Mouse (Mus musculus): ENCODE results near the gene Nfkb1. TPM values are rescaled to one million over a fixed set of nuclear protein-coding genes. Genes with fewer than 3 reads are reported as not detected.

Nfkb1 gene
- polyA plus RNA-seq, 1 experiment from 2014 or later: 8.5 TPM

DNA sequence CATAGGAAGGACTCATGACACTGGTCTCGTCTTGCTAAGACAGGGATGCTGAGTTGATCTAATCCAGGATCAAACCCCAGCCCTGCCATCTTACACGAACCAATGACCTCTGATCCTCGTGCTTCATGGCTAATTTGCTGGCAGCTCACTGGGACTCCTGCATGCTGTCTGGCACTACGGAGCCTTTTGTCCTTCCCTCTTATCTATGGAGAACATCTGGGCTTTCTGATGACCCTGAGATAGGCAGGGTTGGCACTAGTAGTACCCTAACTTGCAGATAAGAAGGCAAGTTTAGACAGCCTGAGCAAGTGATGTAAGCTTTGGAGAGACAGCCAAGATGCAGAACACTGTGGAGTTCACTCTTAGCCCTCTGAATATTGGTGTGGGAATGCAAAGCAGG is 59.5 kb downstream of the Nfkb1 start:
- Histone ChIP-seq H3K9me3 (ENCODE audit: control insufficient read depth, low read length) (no peaks in the 10 kb centered on the region), H3K4me1 (ENCODE audit: control insufficient read depth, insufficient read depth, low read length) (no peaks in the 10 kb centered on the region), H3K9ac (replicated peaks; ENCODE audit: low read depth, low read length) (no peak overlapping the region), H3K36me3 (ENCODE audit: control insufficient read depth, insufficient read depth, low read length) (no peaks in the 10 kb centered on the region), H3K27ac (ENCODE audit: low read depth, low read length) (no peak overlapping the region), H3K27me3 (ENCODE audit: control insufficient read depth, insufficient read depth, low read length) (no peaks in the 10 kb centered on the region), H3K4me2 (ENCODE audit: low read depth, low read length) (no peak overlapping the region), H3K4me3 (ENCODE audit: low read depth, low read length) (no peak overlapping the region)
- WGBS: 68% methylated on average over 4 of the region's 4 CpGs
- ATAC-seq (ENCODE audit: low read depth): no peak

DNA sequence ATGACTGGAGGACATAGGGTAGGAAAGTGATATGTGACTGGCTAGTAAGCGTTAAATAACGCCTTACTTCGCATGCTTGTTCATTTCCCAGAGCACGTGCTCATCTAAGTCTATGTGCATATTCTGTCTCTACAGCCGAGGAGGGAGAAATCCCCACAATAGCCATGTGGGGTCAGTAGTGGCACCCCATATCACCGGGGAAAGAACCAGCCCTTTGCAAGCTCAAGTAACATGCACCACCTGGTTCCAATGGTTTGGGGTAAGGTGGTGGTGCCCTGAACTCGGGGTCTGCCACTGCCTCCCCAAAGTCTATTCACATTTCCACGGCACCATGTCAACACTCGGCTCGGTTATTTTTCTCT is 60.3 kb downstream of the Nfkb1 start:
- Histone ChIP-seq H3K4me2 (ENCODE audit: low read depth, low read length) (no peak overlapping the region), H3K4me3 (ENCODE audit: low read depth, low read length) (no peak overlapping the region), H3K9ac (replicated peaks; ENCODE audit: low read depth, low read length) (no peak overlapping the region), H3K27me3 (ENCODE audit: control insufficient read depth, insufficient read depth, low read length) (no peaks in the 10 kb centered on the region), H3K4me1 (ENCODE audit: control insufficient read depth, insufficient read depth, low read length) (no peaks in the 10 kb centered on the region), H3K27ac (ENCODE audit: low read depth, low read length) (no peak overlapping the region), H3K36me3 (ENCODE audit: control insufficient read depth, insufficient read depth, low read length) (no peaks in the 10 kb centered on the region), H3K9me3 (ENCODE audit: control insufficient read depth, low read length) (no peaks in the 10 kb centered on the region)
- ATAC-seq (ENCODE audit: low read depth): peak; percentile 56; the same call in 1 of the 2 replicates
- WGBS: 72% methylated on average over 10 of the region's 10 CpGs

DNA sequence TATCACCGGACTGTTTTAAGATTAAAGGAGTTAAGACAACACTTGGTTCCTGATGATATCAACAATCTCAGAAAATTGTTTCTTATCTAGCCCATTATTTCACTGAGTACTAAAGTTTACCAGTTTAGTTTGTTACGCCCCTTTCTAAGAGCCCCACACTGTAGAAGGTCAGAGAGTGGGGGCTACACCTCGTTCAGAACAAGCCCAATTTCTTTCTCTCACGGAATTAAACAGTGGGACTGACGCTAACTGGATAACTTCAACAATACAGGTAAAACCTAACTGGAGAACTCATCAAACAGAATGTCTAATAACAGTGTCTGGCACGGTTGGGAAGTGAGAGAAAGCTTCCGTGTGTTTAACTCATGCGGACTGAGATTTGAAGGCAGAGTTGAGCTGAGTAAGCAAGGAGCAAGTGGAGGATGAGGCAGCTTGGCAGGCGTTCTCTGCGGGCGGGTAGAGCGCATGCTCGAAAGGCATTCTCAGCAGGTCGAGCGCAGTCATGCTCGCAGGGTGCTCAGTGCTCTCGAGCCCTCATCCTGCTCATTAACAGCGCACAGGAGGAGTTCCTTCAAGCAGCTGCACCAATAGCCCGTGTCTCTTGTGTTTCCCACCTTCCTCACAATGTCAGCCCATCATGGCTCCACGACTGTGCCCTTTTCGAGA is 60.8 kb downstream of the Nfkb1 start:
- no peak overlapping the region for H3K27ac ChIP-seq (ENCODE audit: low read depth, low read length)
- ATAC-seq (ENCODE audit: low read depth): peak; percentile 76
- 74% methylated on average over 21 of the region's 21 CpGs for WGBS
- no peak overlapping the region for H3K4me3 ChIP-seq (ENCODE audit: low read depth, low read length)
- H3K36me3 ChIP-seq (ENCODE audit: control insufficient read depth, insufficient read depth, low read length): no peaks in the 10 kb centered on the region
- no peaks in the 10 kb centered on the region for H3K27me3 ChIP-seq (ENCODE audit: control insufficient read depth, insufficient read depth, low read length)
- no peaks in the 10 kb centered on the region for H3K4me1 ChIP-seq (ENCODE audit: control insufficient read depth, insufficient read depth, low read length)
- H3K9me3 ChIP-seq (ENCODE audit: control insufficient read depth, low read length): no peaks in the 10 kb centered on the region
- H3K9ac ChIP-seq (replicated peaks; ENCODE audit: low read depth, low read length): no peak overlapping the region
- no peak overlapping the region for H3K4me2 ChIP-seq (ENCODE audit: low read depth, low read length)

- Histone ChIP-seq H3K27me3 (ENCODE audit: control insufficient read depth, insufficient read depth, low read length) (no peaks in the 10 kb centered on the region), H3K4me3 (ENCODE audit: low read depth, low read length) (no peak overlapping the region), H3K9ac (replicated peaks; ENCODE audit: low read depth, low read length) (no peak overlapping the region), H3K4me2 (ENCODE audit: low read depth, low read length) (no peak overlapping the region), H3K4me1 (ENCODE audit: control insufficient read depth, insufficient read depth, low read length) (no peaks in the 10 kb centered on the region), H3K27ac (ENCODE audit: low read depth, low read length) (no peak overlapping the region), H3K36me3 (ENCODE audit: control insufficient read depth, insufficient read depth, low read length) (no peaks in the 10 kb centered on the region), H3K9me3 (ENCODE audit: control insufficient read depth, low read length) (no peaks in the 10 kb centered on the region)
- ATAC-seq (ENCODE audit: low read depth): no peak
- 93% methylated on average over 4 of the region's 4 CpGs for WGBS
Observed at GRCm38 (mm10) chr3:135629830-135630355, 61.5 kb downstream of the Nfkb1 start.

GRCm38 (mm10) chr3:135628706-135629169 is 62.6 kb downstream of the Nfkb1 start:
- H3K4me1 ChIP-seq (ENCODE audit: control insufficient read depth, insufficient read depth, low read length): no peaks in the 10 kb centered on the region
- H3K9ac ChIP-seq (replicated peaks; ENCODE audit: low read depth, low read length): no peak overlapping the region
- H3K27ac ChIP-seq (ENCODE audit: low read depth, low read length): no peak overlapping the region
- ATAC-seq (ENCODE audit: low read depth): no peak
- H3K9me3 ChIP-seq (ENCODE audit: control insufficient read depth, low read length): no peaks in the 10 kb centered on the region
- no peaks in the 10 kb centered on the region for H3K27me3 ChIP-seq (ENCODE audit: control insufficient read depth, insufficient read depth, low read length)
- whole genome bisulfite sequencing: 86% methylated on average over 9 of the region's 9 CpGs
- no peaks in the 10 kb centered on the region for H3K36me3 ChIP-seq (ENCODE audit: control insufficient read depth, insufficient read depth, low read length)
- H3K4me2 ChIP-seq (ENCODE audit: low read depth, low read length): no peak overlapping the region
- H3K4me3 ChIP-seq (ENCODE audit: low read depth, low read length): no peak overlapping the region

- Histone ChIP-seq H3K4me2 (ENCODE audit: low read depth, low read length) (no peak overlapping the region), H3K36me3 (ENCODE audit: control insufficient read depth, insufficient read depth, low read length) (no peaks in the 10 kb centered on the region), H3K27ac (ENCODE audit: low read depth, low read length) (no peak overlapping the region), H3K4me1 (ENCODE audit: control insufficient read depth, insufficient read depth, low read length) (no peaks in the 10 kb centered on the region), H3K9ac (replicated peaks; ENCODE audit: low read depth, low read length) (no peak overlapping the region), H3K9me3 (ENCODE audit: control insufficient read depth, low read length) (no peaks in the 10 kb centered on the region), H3K4me3 (ENCODE audit: low read depth, low read length) (no peak overlapping the region), H3K27me3 (ENCODE audit: control insufficient read depth, insufficient read depth, low read length) (no peaks in the 10 kb centered on the region)
- 90% methylated on average over 9 of the region's 9 CpGs for WGBS
- ATAC-seq (ENCODE audit: low read depth): no peak
Observed at GRCm38 (mm10) chr3:135628000-135628705, 63.2 kb downstream of the Nfkb1 start.

- no peak overlapping the region for H3K4me3 ChIP-seq (ENCODE audit: low read depth, low read length)
- H3K9ac ChIP-seq (replicated peaks; ENCODE audit: low read depth, low read length): no peak overlapping the region
- WGBS: 98% methylated on average over 2 of the region's 2 CpGs
- H3K36me3 ChIP-seq (ENCODE audit: control insufficient read depth, insufficient read depth, low read length): no peaks in the 10 kb centered on the region
- no peak for ATAC-seq (ENCODE audit: low read depth)
- no peaks in the 10 kb centered on the region for H3K9me3 ChIP-seq (ENCODE audit: control insufficient read depth, low read length)
- H3K27me3 ChIP-seq (ENCODE audit: control insufficient read depth, insufficient read depth, low read length): no peaks in the 10 kb centered on the region
- no peaks in the 10 kb centered on the region for H3K4me1 ChIP-seq (ENCODE audit: control insufficient read depth, insufficient read depth, low read length)
- no peak overlapping the region for H3K27ac ChIP-seq (ENCODE audit: low read depth, low read length)
- no peak overlapping the region for H3K4me2 ChIP-seq (ENCODE audit: low read depth, low read length)
Observed at GRCm38 (mm10) chr3:135625290-135625689, 66.1 kb downstream of the Nfkb1 start.

GRCm38 (mm10) chr3:135616730-135617129 is 74.6 kb downstream of the Nfkb1 start:
- Histone ChIP-seq H3K4me2 (ENCODE audit: low read depth, low read length) (no peak overlapping the region), H3K4me3 (ENCODE audit: low read depth, low read length) (no peak overlapping the region), H3K4me1 (ENCODE audit: control insufficient read depth, insufficient read depth, low read length) (no peaks in the 10 kb centered on the region), H3K27ac (ENCODE audit: low read depth, low read length) (no peak overlapping the region), H3K36me3 (ENCODE audit: control insufficient read depth, insufficient read depth, low read length) (peaks cover 16% of the 10 kb centered on the region), H3K9ac (replicated peaks; ENCODE audit: low read depth, low read length) (no peak overlapping the region), H3K27me3 (ENCODE audit: control insufficient read depth, insufficient read depth, low read length) (no peaks in the 10 kb centered on the region), H3K9me3 (ENCODE audit: control insufficient read depth, low read length) (no peaks in the 10 kb centered on the region)
- no peak for ATAC-seq (ENCODE audit: low read depth)
- WGBS: 90% methylated on average over 7 of the region's 7 CpGs

DNA sequence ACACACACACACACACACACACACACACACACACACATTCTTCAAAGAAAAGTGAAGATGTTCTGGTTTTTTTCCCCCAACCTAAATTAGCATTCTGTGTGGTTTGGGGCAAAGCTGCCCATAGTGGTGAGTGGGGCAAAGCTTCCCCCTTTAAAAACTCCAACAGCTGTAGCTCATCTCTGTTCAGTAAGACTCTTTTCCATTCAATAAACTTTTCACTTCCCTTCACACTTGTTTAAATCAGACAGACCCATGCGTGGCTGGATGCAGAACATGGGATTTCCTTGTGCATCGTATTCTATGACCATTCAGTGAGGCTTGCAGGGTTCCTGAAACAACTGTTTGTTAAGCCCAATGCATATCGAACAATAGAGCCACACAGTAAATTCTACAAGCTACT is 77.0 kb downstream of the Nfkb1 start:
- 78% methylated on average over 3 of the region's 3 CpGs for WGBS
- H3K4me2 ChIP-seq (ENCODE audit: low read depth, low read length): no peak overlapping the region

More for the DNA sequence above, 77.0 kb downstream of the Nfkb1 start:
- ATAC-seq (ENCODE audit: low read depth): no peak
- no peaks in the 10 kb centered on the region for H3K27me3 ChIP-seq (ENCODE audit: control insufficient read depth, insufficient read depth, low read length)
- H3K36me3 ChIP-seq (ENCODE audit: control insufficient read depth, insufficient read depth, low read length): peaks cover 16% of the 10 kb centered on the region
- no peaks in the 10 kb centered on the region for H3K9me3 ChIP-seq (ENCODE audit: control insufficient read depth, low read length)
- no peak overlapping the region for H3K9ac ChIP-seq (replicated peaks; ENCODE audit: low read depth, low read length)
- no peaks in the 10 kb centered on the region for H3K4me1 ChIP-seq (ENCODE audit: control insufficient read depth, insufficient read depth, low read length)
- no peak overlapping the region for H3K27ac ChIP-seq (ENCODE audit: low read depth, low read length)
- H3K4me3 ChIP-seq (ENCODE audit: low read depth, low read length): no peak overlapping the region
